Mouse (Mus musculus): ENCODE measurements around the gene Dnajc14.

DNA sequence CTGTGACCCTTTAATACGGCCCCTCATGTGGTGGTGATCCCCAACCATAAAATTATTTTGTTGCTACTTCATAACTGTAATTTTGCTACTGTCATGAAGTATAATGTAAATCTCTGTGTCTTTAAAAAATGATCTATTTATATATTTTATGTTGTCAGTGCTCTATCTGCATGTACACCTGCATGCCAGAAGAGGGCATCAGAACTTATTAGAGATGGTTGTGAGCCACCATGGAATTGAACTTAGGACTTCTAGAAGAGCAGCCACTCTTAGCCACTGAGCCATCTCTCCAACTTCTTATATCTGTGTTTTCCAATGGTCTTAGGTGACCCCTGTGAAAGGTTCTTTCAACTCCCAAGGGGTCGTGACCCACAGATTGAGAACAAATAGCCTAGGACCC lies 31.0 kb upstream of the Dnajc14 start:
- no peak for TF ChIP-seq POLR2A (IDR thresholded peaks at IDR 0.05; ENCODE audit: insufficient read depth, low read depth, low read length)
- TF ChIP-seq CTCF (IDR thresholded peaks at IDR 0.05; ENCODE audit: insufficient read depth, low read depth, low read length) = no peak

Data from olfactory bulb, adult 2 months (tissue).